Mouse (Mus musculus): ENCODE data around the gene Zfyve28. TPM values are rescaled to one million over a fixed set of nuclear protein-coding genes. Genes with fewer than 3 reads are reported as not detected.

Zfyve28 gene
- polyA plus RNA-seq (2012; rRNA removed): 0.57 and 1.9 TPM in 2 replicates

- no peak for DNase-seq (ENCODE audit: low read depth, low spot score)
- under 1% methylated on average over 83 of the region's 83 CpGs for WGBS
Observed at GRCm38 (mm10) chr5:34288154-34288716, at the start of gene Zfyve28, which contains the start of gene Cfap99. Gene Zfyve28, minus strand, starts transcription at chr5:34288449. Gene Cfap99, plus strand, starts transcription at chr5:34288600.

DNA sequence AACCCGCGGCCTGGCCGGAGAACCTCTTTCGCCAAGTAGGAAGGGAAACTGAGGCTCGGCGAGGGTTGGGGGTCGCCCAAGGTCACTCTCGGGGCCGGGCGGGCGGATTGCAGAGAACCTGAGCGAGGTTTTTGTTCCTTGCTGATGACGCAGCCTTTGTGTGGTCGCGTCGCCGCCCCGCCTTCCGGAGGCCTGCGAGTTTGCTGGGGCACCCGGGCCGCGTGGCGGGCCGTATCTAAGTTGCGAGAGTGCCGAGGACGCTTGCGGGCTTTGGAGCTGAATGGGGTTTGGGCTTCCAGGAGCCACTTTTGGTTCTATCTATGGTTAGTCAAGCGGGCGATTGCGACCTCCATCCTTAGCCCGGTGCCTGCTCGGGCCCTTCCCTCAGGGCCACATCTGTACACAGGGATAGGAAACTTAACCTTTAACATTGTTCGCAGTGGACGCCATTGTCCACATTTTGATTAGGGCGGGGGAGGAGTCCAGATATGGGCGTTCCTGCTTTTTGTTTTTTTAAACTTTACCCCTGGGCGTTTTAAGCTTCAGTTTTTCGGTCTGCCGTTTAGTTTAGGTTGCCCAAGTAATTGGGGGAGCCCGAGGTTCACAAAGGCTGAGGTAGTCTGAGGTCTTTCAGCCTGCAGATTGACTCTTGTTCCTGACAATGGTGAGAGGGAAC is 48.7 kb upstream of the Zfyve28 start:
- DNase-seq (ENCODE audit: low read depth, low spot score): no peak
- WGBS: under 1% methylated on average over 42 of the region's 42 CpGs

- WGBS: under 1% methylated on average over 67 of the region's 67 CpGs
- DNase-seq (ENCODE audit: low read depth, low spot score): peak; percentile 88
Observed at GRCm38 (mm10) chr5:34336097-34336774, 48.0 kb upstream of the Zfyve28 start, which contains the start of gene Rnf4. Gene Rnf4, plus strand, starts transcription at chr5:34336289.

DNA sequence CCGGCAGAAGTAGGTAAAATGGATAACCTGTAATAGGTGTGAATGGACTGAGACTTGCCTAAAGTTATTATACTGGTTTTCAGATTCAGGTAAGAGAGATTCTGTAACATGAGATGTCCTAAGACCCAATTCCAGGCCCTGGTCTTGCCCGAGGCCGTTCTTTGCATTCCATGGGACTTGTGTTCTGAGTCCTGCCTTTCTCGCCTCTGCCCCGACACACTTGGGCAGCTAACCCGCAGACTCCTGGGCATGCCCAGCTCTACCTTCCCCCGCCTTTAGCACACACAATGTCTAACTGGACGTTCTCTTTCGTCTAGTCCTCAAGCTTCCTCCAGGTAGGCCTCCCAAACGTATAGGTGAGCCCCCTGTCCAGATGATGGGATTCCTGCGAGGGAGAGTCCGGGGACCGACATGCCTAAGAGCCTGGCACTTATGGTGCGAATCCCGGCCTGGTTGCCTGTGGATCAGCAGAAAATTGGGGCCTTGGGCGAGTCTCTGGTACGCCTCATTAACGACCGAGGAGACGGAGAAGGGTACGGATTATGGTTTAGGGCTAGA is 47.4 kb upstream of the Zfyve28 start:
- under 1% methylated on average over 21 of the region's 21 CpGs for WGBS
- no peak for DNase-seq (ENCODE audit: low read depth, low spot score)

GRCm38 (mm10) chr5:34334081-34334480 is 45.8 kb upstream of the Zfyve28 start:
- no peak for DNase-seq (ENCODE audit: low read depth, low spot score)
- 76% methylated on average over 1 of the region's 1 CpGs for WGBS

DNA sequence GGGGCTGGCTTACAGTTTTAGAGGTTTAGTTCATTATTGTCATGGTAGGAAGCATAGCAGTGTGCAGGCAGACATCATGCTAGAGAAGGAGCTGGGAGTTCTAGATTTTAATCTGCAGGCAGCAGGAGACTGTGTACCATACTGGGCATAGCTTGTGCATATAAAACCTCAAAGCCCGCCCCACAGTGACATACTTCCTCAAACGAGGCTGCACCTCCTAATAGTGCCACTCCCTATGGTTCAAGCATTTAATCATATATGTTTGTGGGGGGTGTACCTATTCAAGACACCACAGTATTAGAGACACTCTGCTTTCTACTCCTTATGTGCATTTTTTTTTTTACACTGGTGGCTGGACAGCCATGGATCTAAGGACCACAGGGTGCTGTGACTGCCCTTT is 41.9 kb upstream of the Zfyve28 start:
- DNase-seq (ENCODE audit: low read depth, low spot score): no peak
- 68% methylated on average over 2 of the region's 2 CpGs for WGBS

GRCm38 (mm10) chr5:34326875-34327576 is 38.8 kb upstream of the Zfyve28 start:
- DNase-seq (ENCODE audit: low read depth, low spot score): no peak
- WGBS: 14% methylated on average over 31 of the region's 31 CpGs

DNA sequence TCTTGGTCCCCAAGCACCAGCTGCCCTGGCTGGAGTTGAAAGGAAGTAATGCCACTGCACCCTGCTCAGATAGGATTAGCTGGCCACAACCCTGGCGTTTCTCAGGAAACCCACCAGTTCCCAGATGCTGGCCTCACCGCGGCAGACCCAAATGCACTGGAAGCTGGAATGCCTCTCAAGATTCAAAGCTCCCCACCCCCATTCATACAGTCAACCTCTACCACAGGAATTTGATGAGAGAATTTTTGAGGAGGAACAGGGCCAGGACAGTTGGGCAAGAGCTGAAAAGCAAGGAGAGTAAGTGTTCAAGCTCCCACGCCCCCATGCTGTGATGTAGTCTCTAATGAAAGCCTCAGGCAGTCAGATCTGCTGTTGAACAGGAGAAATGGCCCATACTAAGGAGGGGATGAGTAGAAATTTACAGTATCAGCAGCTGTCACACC is 38.0 kb upstream of the Zfyve28 start:
- DNase-seq (ENCODE audit: low read depth, low spot score): no peak
- WGBS: 63% methylated on average over 4 of the region's 4 CpGs

DNA sequence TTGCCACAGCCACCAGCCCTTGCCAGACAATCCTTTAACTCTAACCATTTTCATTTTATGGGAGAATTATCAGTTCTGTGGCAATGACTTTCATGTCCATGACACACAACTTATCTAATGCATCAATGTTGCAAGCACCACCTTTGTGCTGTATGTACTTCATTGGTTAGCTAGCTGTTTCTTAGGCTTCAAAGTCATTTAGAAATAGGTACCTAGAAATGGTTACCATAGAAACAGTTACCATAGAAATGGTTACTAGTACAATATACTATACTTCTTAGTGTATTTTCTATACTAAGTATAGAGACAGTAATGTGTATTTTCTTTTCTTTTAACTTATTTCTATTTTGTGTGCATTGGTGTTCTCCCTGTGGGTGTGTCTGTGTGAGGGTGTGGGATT is 37.0 kb upstream of the Zfyve28 start:
- DNase-seq (ENCODE audit: low read depth, low spot score): no peak

- no peak for DNase-seq (ENCODE audit: low read depth, low spot score)
- WGBS: 80% methylated on average over 4 of the region's 4 CpGs
Observed at GRCm38 (mm10) chr5:34321236-34321635, 33.0 kb upstream of the Zfyve28 start.

- WGBS: 51% methylated on average over 2 of the region's 2 CpGs
- DNase-seq (ENCODE audit: low read depth, low spot score): no peak
Observed at GRCm38 (mm10) chr5:34319491-34320034, 31.3 kb upstream of the Zfyve28 start.

- WGBS: 46% methylated on average over 3 of the region's 3 CpGs
Observed at GRCm38 (mm10) chr5:34309016-34309415, 20.8 kb upstream of the Zfyve28 start.

DNA sequence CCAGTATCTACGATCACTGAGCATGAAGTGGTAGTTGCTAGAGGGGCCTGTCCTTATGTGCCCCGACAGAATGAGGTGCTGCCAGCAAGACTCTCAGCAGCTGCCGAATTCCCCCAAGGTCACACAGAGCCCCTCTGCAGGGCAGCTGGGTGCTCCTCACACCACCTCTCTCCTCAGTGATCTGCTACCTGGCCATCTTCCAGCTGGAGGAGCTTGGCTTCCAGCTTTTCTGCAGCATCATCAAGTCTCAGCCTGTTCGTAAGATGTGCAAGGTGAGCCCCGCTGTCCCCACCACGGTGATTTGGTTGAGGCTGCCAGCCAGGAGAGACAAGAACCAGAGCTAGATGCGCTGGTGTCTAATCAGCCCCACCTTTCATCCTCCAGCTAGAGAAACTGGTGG is 14.1 kb upstream of the Zfyve28 start:
- no peak for DNase-seq (ENCODE audit: low read depth, low spot score)

More at GRCm38 (mm10) chr5:34309016-34309415, 20.8 kb upstream of the Zfyve28 start:
- DNase-seq (ENCODE audit: low read depth, low spot score): no peak

DNA sequence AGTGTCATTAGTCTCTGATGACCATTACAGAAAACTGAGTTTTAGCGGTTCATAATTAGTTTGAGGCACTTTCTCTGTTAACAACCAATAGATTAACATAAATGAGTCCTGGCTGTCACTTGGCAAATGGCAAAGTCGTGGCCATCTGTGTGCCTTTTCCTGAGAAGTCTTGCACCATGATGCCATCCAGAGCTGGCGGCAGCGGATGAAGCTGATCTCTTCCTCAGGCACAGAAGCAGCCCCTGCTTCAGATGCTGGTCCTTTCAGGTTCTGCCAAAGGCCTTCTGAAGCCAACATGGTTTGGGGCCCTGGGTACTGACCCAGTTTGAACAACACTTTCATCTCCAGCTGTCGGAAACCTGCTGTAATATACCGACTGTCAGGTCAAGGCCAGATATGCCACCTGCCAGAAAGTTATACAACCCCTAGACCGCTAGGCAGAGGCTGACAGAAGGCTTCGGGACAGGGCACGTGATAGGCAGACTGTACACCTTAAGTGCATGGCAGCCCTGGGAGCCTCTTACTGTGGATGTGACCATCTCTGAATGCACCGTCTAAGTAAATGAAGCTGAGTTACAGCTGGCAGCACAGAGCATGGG is 10.8 kb upstream of the Zfyve28 start:
- no peak for DNase-seq (ENCODE audit: low read depth, low spot score)
- WGBS: 69% methylated on average over 10 of the region's 10 CpGs

More for the DNA sequence above, 14.1 kb upstream of the Zfyve28 start:
- WGBS: 69% methylated on average over 7 of the region's 7 CpGs

DNA sequence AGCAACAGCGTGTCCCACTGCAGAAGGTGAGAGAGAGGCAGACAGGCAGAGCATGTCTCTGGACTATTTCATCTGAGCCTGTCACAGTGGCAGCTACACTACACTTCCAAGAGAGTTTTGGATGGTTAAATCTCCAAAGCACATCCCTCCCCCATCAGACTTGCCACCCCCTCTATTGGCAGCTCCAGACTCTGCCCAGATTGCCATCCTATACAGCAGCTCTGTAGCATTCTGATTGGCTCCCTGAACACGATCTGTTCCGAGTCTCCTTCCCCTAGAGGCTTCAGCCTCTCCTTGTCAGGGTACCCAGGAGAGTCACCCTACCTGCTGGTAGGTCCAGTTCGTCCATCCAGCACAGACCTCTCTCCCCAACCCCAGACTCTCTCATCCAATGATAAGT is 9.8 kb upstream of the Zfyve28 start:
- 44% methylated on average over 4 of the region's 4 CpGs for WGBS
- DNase-seq (ENCODE audit: low read depth, low spot score): no peak

DNA sequence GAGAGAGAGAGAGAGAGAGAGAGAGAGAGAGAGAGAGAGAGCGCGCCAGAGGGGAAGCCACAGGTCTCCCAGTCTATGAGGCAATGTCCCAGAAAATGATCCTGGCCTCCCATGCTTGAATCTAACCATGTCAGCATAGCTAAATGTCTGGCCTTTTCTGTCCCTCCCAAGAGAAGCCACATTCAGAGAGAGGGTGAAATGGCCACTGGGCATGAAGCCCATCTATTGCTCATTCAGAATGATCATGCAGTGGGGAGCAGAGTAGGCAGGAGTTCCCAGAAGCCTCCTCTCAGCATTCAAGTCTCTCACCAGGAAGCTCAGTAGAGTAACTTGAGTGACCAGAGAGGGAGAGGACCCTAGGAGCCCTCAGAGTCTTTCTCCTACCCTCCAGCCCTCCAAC is 6.9 kb upstream of the Zfyve28 start:
- no peak for DNase-seq (ENCODE audit: low read depth, low spot score)
- WGBS: 95% methylated on average over 2 of the region's 2 CpGs

- no peak for DNase-seq (ENCODE audit: low read depth, low spot score)
- 37% methylated on average over 2 of the region's 2 CpGs for WGBS
Observed at GRCm38 (mm10) chr5:34294696-34295095, 6.4 kb upstream of the Zfyve28 start.

- no peak for DNase-seq (ENCODE audit: low read depth, low spot score)
- 82% methylated on average over 6 of the region's 6 CpGs for WGBS
Observed at GRCm38 (mm10) chr5:34293363-34293762, 5.1 kb upstream of the Zfyve28 start.

- 54% methylated on average over 2 of the region's 2 CpGs for WGBS
- DNase-seq (ENCODE audit: low read depth, low spot score): no peak
Observed at GRCm38 (mm10) chr5:34289286-34289685, 1.0 kb upstream of the Zfyve28 start.
